Mouse (Mus musculus) heart, embryonic 14.5 days (tissue): ENCODE results near the gene Abracl. TPM values are rescaled to one million over a fixed set of nuclear protein-coding genes. Genes with fewer than 3 reads are reported as not detected.

Experiments used
- ATAC-seq: fragments of 200-750 bp; cut with Nextera tagmentation; 2 replicates; pipeline ENCODE4 v1.8.0; 2017; ENCODE audit warnings: low read depth, moderate TSS enrichment; ENCODE audit not compliant: insufficient number of reproducible peaks, insufficient read depth, low FRiP score
- H3K27ac ChIP-seq, 2 experiments: fragments of 200-500 bp in 1 of 2; fragments of 300-500 bp in 1 of 2; sonication (generic) in 1 of 2; replicated peaks in 1 of 2; 2 replicates each; pipeline ENCODE4 v1.5.1; 2012 to 2014; ENCODE audit warnings: low read depth in 2 of 2, low read length in 2 of 2, control low read depth in 1 of 2, mild to moderate bottlenecking in 1 of 2, mixed read lengths in 1 of 2; ENCODE audit not compliant: control insufficient read depth in 1 of 2, insufficient read depth in 1 of 2
- H3K27me3 ChIP-seq: fragments of 300-500 bp; sonication (generic); 2 replicates; pipeline ENCODE4 v1.6.1; 2014; ENCODE audit warnings: mild to moderate bottlenecking, low read length, control low read depth; ENCODE audit not compliant: control insufficient read depth, insufficient read depth
- H3K36me3 ChIP-seq: fragments of 300-500 bp; sonication (generic); 2 replicates; pipeline ENCODE4 v1.6.1; 2014; ENCODE audit warnings: mild to moderate bottlenecking, control low read depth, low read length, mixed read lengths; ENCODE audit not compliant: control insufficient read depth, insufficient read depth
- H3K4me1 ChIP-seq, 2 experiments: fragments of 200-500 bp in 1 of 2; fragments of 300-500 bp in 1 of 2; sonication (generic) in 1 of 2; 2 replicates each; pipeline ENCODE4 v1.6.1; 2012 to 2014; ENCODE audit warnings: low read length in 2 of 2, control low read depth in 1 of 2, mixed read lengths in 1 of 2; ENCODE audit not compliant: control insufficient read depth in 2 of 2, insufficient read depth in 2 of 2
- H3K4me2 ChIP-seq: fragments of 300-500 bp; sonication (generic); 2 replicates; pipeline ENCODE4 v1.6.1; 2014; ENCODE audit warnings: mild to moderate bottlenecking, low read length
- H3K4me3 ChIP-seq, 2 experiments: fragments of 200-500 bp in 1 of 2; fragments of 300-500 bp in 1 of 2; sonication (generic) in 1 of 2; 2 replicates each; pipeline ENCODE4 v1.5.1; 2012 to 2014; ENCODE audit warnings: low read length in 2 of 2, mild to moderate bottlenecking in 2 of 2, control low read depth in 1 of 2, low read depth in 1 of 2, moderate library complexity in 1 of 2; ENCODE audit not compliant: control insufficient read depth in 1 of 2, insufficient read depth in 1 of 2
- H3K9ac ChIP-seq: fragments of 300-500 bp; sonication (generic); 2 replicates; pipeline ENCODE4 v1.6.1; 2014; ENCODE audit warnings: mild to moderate bottlenecking, low read length
- H3K9me3 ChIP-seq: fragments of 300-500 bp; sonication (generic); 2 replicates; pipeline ENCODE4 v1.6.1; 2016; ENCODE audit warnings: low read length, control low read depth; ENCODE audit not compliant: control insufficient read depth
- WGBS: fragments of 180-500 bp; shearing (Covaris S2); extraction: QIAGEN DNeasy Blood & Tissue Kit; methylation state at CpG from one replicate; pipeline ENCODE4 v1.1.7; 2014; 5-methylcytosine and 5-hydroxymethylcytosine counted together
- polyA plus RNA-seq: library from polyadenylated mRNA; unstranded; fragments of >200 nt; fragmentation: Nextera tagmentation; extraction: Ambion mirVana; gene quantifications from 2 replicates; pipeline ENCODE4 v1.2.1, GENCODE M21; 2014

Gene Abracl
- polyA plus RNA-seq, 1 experiment from 2014 or later = 182 TPM

DNA sequence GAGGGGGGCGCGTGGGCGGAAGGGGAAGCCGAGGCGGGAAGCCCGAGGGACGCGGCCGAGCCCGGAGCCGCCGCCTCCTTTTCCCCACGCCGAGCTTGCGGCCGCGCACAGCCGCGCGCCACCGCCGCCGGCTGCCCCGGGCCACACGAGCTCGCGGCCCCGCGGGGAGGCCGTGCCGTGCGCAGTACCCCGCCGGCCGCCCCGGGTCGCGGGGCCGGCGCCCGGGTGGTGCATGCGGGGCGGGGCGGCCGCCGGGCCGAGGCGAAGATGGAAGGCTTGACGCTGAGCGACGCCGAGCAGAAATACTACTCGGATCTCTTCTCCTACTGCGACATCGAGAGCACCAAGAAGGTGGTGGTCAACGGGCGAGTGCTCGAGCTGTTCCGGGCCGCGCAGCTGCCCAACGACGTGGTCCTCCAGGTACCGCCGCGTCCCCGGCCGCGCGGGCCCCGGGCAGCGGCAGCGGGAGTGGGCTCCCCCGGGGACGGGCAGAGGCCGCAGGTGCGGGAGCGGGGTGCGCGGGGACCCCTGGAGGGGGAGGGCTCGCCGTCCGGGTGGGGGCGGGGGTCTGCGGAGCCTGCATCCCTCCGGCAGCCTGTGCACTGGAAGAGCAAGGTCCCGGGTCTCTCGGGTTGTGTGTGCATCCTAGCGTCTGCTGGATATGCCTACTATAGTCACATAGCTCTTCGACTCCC is 32.8 kb upstream of the Abracl start, which contains the start of gene Reps1:
Gene Reps1, plus strand, starts transcription at position 166 of the 695 bp plus-strand sequence.
- H3K4me2 ChIP-seq = peak within 1 kb of the TSS; percentile 77
- no peaks in the 10 kb centered on the region for H3K36me3 ChIP-seq
- ATAC-seq = peak; percentile 63
- peaks cover 8 to 42% of the 10 kb centered on the region in 2 experiments for H3K4me1 ChIP-seq
- no peaks in the 10 kb centered on the region for H3K27me3 ChIP-seq
- peak within 1 kb of the TSS; percentile 87 to 94 for H3K27ac ChIP-seq
- under 1% methylated on average over 75 of the region's 90 CpGs for WGBS
- 0 out of 2 replicates have a peak, but pooled peaks cover 3% of the 10 kb centered on the region for H3K9me3 ChIP-seq
- H3K9ac ChIP-seq = peak within 1 kb of the TSS; percentile 88
- H3K4me3 ChIP-seq = peak within 1 kb of the TSS; percentile 97 to 99

DNA sequence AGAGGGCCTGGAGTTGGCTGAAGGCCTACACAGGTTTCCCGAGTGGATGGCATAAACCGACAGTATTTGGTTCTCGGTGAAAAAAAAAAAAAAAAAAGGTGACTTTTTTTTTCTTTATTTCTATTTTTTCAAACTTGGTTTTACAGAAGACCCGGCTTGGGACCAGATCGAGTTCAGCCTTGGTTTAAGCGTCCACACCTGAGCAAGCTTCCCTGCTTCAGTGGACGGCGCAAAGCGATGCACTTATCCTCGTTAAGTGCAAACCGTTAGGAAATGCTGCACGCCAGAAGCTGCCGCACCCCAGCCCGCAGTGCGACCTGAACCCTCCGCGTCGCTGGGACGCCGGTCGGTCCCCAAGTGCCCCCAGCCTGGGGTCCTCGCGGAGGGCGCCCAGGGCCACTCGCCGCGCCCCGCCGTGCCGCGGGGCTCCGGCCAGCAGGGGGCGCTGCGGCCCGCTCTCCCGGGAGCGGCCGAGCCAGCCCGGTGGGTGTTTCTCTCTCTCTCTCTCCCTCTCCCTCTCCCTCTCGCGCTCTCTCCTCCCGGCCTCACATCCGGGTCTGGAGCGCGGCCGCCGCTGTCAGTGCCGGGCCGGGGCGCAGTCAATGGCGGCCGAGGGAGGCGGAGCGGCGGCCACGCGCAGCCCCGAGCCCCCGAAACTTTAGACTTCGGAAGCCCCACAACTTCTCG is 32.1 kb upstream of the Abracl start:
- Histone ChIP-seq H3K27ac (peak overlapping the region; percentile 87 to 94), H3K36me3 (no peaks in the 10 kb centered on the region), H3K4me3 (peak overlapping the region; percentile 97 to 99), H3K4me1 (peaks cover 8 to 42% of the 10 kb centered on the region in 2 experiments), H3K9ac (peak overlapping the region; percentile 88), H3K4me2 (peak overlapping the region; percentile 77), H3K9me3 (0 out of 2 replicates have a peak, but pooled peaks cover 3% of the 10 kb centered on the region), H3K27me3 (no peaks in the 10 kb centered on the region)
- 2% methylated on average over 61 of the region's 61 CpGs for WGBS
- ATAC-seq = peak; percentile 97

DNA sequence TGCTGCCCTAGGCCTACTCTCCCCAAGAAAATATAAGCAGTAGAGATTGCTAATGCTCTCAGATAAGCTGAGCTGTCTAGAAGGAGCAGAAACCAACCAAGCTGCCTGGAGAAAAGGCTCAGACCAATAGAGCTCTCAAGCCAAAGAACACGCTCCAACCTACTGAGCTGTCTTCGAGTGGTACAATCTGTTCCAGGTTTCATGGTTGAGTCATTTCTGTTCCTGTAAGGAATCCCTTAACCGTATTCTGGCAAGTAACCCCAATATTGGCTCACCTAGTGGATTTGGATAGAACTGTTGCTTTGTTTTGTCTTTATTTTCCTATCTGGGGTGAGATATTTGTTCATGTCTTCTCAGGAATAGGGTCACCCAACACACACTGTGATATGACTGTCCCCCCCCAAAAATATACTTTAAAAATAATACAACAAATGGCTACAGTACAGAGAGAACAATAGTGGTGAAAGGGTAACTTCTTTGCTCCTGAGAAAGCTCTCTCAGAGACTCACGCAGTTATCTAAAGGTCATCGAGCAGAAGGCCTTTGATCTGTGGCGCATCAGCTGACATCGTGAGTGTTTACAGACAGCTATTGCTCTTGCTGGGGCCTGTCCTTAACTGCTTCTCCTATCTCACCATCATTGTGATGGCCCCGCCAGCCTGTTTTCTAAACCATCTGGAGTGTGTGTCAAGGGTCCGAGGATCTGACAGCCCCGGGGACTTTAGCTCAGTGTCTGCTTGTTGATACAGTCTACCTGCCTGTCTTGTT is 24.5 kb upstream of the Abracl start:
- H3K4me3 ChIP-seq = no peak overlapping the region
- H3K4me2 ChIP-seq = no peak overlapping the region
- 48% methylated on average over 10 of the region's 10 CpGs for WGBS
- H3K9me3 ChIP-seq = 0 out of 2 replicates have a peak, but pooled peaks cover 3% of the 10 kb centered on the region
- no peak overlapping the region for H3K27ac ChIP-seq
- peaks cover 0 to 5% of the 10 kb centered on the region in 2 experiments; a peak in 2 of 4 replicates for H3K4me1 ChIP-seq
- no peak for ATAC-seq
- no peaks in the 10 kb centered on the region for H3K36me3 ChIP-seq
- H3K9ac ChIP-seq = no peak overlapping the region
- H3K27me3 ChIP-seq = no peaks in the 10 kb centered on the region

DNA sequence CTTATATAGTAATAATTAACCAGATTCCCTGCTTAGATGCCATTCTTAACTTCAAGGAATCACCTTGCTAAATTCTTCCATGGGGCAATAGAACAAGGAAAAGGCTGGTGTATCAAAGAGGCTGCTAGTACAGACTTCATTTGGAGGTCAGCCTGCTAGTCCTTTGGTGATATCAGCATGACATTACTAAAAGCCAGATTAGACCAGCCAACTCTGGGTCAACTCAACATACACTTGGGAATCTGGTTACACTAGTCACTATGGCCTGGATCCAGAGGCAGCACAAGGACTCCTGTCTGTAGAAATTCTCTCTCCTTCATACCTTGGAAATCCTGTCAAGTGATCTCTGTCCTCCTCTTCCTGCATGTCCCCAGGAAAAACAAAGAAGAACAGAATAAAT is 23.3 kb upstream of the Abracl start:
- no peak for ATAC-seq
- Histone ChIP-seq H3K27ac (no peak overlapping the region), H3K4me3 (no peak overlapping the region), H3K9me3 (0 out of 2 replicates have a peak, but pooled peaks cover 3% of the 10 kb centered on the region), H3K36me3 (no peaks in the 10 kb centered on the region), H3K27me3 (no peaks in the 10 kb centered on the region), H3K9ac (no peak overlapping the region), H3K4me1 (peaks cover 0 to 4% of the 10 kb centered on the region in 2 experiments; a peak in 1 of 4 replicates), H3K4me2 (no peak overlapping the region)

DNA sequence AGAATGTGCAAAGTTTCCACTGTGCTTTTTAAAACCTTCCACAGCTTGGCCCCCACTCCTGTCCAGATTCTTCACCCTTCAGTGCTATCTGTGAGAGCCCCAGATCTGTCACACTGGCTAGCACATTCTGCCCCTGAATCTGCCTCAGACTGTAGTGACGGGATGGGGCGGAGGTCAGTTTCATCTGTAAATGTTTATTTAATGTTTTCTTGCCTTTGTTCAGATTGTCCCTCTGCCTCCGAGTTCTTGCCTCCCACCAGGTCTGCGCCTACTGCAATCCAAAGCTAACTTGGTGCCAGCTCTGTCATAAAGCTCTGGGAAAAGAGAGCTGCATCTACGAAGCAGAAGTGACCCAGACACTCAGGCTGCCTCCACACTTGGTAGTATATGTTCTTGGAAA is 13.8 kb upstream of the Abracl start:
- H3K27ac ChIP-seq = no peak overlapping the region
- H3K27me3 ChIP-seq = no peaks in the 10 kb centered on the region
- no peaks in the 10 kb centered on the region for H3K36me3 ChIP-seq
- no peak for ATAC-seq
- H3K4me1 ChIP-seq = no peaks in the 10 kb centered on the region
- 56% methylated on average over 5 of the region's 5 CpGs for WGBS
- no peak overlapping the region for H3K4me2 ChIP-seq
- H3K9me3 ChIP-seq = no peaks in the 10 kb centered on the region
- H3K4me3 ChIP-seq = no peak overlapping the region
- no peak overlapping the region for H3K9ac ChIP-seq

DNA sequence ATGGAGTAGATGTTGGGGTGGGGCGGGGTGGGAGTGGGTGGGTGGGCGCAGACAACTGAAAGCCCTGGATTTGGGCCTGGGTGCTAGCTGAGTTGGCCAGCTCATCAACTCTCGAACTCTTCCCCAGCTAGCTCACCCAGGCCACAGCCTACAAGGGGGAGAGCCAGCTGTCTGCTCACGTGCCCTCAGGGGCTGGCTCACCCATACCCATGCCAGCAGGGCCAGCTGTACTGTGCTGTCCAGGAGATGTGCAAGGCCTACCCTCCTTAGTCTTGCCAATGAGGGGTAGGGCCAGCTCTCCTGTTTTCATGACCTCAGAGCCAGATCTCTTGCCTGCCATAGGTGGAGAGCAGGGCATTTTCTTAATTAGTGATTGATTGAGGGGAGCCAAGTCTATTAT is 11.3 kb upstream of the Abracl start:
- no peaks in the 10 kb centered on the region for H3K27me3 ChIP-seq
- no peak overlapping the region for H3K4me2 ChIP-seq
- no peak overlapping the region for H3K4me3 ChIP-seq
- WGBS = 86% methylated on average over 4 of the region's 4 CpGs
- no peaks in the 10 kb centered on the region for H3K4me1 ChIP-seq
- no peak overlapping the region for H3K9ac ChIP-seq
- no peaks in the 10 kb centered on the region for H3K9me3 ChIP-seq
- no peak overlapping the region for H3K27ac ChIP-seq
- ATAC-seq = no peak
- H3K36me3 ChIP-seq = no peaks in the 10 kb centered on the region

DNA sequence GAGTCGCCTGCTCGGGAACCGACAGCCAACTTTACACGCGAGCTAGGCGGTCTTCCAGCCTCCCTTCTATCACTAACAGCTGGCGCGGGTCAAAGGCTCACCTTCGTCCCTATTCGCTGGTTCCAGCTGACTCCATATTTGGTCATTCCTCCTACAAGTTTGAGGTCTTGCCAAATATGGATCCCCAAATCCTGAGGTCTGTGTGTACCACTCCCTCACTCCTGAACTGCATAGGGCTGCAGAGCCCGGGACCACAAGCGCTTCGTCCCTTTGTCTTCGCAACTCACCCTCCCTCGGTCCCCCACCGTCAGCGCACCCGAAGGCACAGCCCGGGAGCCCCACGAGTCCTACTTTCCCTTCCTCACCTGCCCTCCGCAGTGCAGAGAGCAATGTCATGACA is 776 bp downstream of the Abracl start:
- Histone ChIP-seq H3K36me3 (peaks cover 15% of the 10 kb centered on the region), H3K4me1 (0 out of 4 replicates have a peak, but pooled peaks cover 0 to 5% of the 10 kb centered on the region in 2 experiments), H3K9ac (peak overlapping the region; percentile 95), H3K4me2 (peak overlapping the region; percentile 75), H3K9me3 (no peaks in the 10 kb centered on the region), H3K27ac (peak overlapping the region; percentile 94 to 99), H3K27me3 (no peaks in the 10 kb centered on the region), H3K4me3 (peak overlapping the region; percentile 77 to 82)
- WGBS = under 1% methylated on average over 21 of the region's 21 CpGs
- ATAC-seq = peak; percentile 82
